Mouse (Mus musculus) liver, adult 2 months (tissue): Measurements from ENCODE around the gene Rmnd5a.

Experiments
- CTCF ChIP-seq: fragments of 200-500 bp; IDR thresholded peaks from 2 replicates; pipeline ENCODE4 v1.5.1; 2011; ENCODE audit warnings: low read depth, low read length, control low read depth
- POLR2A ChIP-seq: fragments of 200-500 bp; IDR thresholded peaks from 2 replicates; pipeline ENCODE4 v1.6.1; 2011; ENCODE audit warnings: low read length, control low read depth; ENCODE audit not compliant: insufficient read depth; ENCODE audit errors: extremely low read depth

GRCm38 (mm10) chr6:71481136-71481535 is 40.7 kb upstream of the Rmnd5a start:
- TF ChIP-seq POLR2A (no peak), CTCF (no peak)
